Mouse (Mus musculus) myocyte (in vitro differentiated cells): Measurements from ENCODE around the gene Tbc1d23.

Source experiments
- CEBPB ChIP-seq: IDR thresholded peaks from 2 replicates; pipeline ENCODE4 v1.6.1; 2011; ENCODE audit warnings: mild to moderate bottlenecking, moderate library complexity; ENCODE audit not compliant: poor library complexity, insufficient read depth, severe bottlenecking
- E2F4 ChIP-seq: IDR thresholded peaks from one replicate; pipeline ENCODE4 v1.6.1; 2011; ENCODE audit warnings: mild to moderate bottlenecking, control low read depth, moderate library complexity; ENCODE audit not compliant: insufficient read depth
- MAX ChIP-seq: IDR thresholded peaks from one replicate; pipeline ENCODE4 v1.6.1; 2011; ENCODE audit warnings: low read depth, mild to moderate bottlenecking, control low read depth
- MYOG ChIP-seq, 3 experiments: IDR thresholded peaks; one replicate each; pipeline ENCODE4 v1.6.1; 2011; ENCODE audit warnings: control low read depth in 2 of 3, low read depth in 2 of 3, mild to moderate bottlenecking in 2 of 3; ENCODE audit not compliant: insufficient read length in 2 of 3, control insufficient read depth in 1 of 3, insufficient read depth in 1 of 3
- POLR2A ChIP-seq: IDR thresholded peaks from one replicate; pipeline ENCODE4 v1.6.1; 2011; ENCODE audit warnings: low read depth, mild to moderate bottlenecking, control low read depth, moderate library complexity; ENCODE audit not compliant: insufficient read length
- POLR2AphosphoS2 ChIP-seq: IDR thresholded peaks from one replicate; pipeline ENCODE4 v1.6.1; 2011; ENCODE audit warnings: low read depth, control low read depth; ENCODE audit not compliant: insufficient read length
- SRF ChIP-seq: IDR thresholded peaks from one replicate; pipeline ENCODE4 v1.6.1; 2011; ENCODE audit warnings: low read depth; ENCODE audit not compliant: control insufficient read depth, insufficient read length
- USF1 ChIP-seq: IDR thresholded peaks from one replicate; pipeline ENCODE4 v1.6.1; 2011; ENCODE audit warnings: low read depth, mild to moderate bottlenecking, control low read depth, moderate library complexity

DNA sequence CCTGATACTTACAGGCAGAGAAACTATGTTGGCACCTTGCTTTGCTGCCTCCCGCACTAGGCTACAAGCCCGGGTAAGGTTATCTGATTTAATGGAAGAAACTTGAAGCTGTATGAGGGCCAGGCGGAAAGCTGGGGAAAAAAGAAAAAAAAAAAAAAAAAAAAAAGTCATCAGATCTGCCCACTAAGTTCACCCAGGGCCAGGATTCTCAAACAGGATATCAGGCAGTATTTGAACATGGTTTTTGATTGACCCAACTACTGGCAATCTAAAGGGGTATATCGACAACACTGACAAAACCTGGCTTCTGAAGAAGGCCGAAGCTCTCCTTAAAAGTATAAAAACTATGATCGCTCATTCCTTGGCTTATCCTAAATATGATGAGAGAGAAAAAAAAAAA lies 65.2 kb downstream of the Tbc1d23 start:
- TF ChIP-seq POLR2A (no peak), CEBPB (no peak), E2F4 (no peak), USF1 (no peak), POLR2AphosphoS2 (no peak), SRF (no peak), MYOG (IDR thresholded peaks at IDR 0.05; ENCODE audit: control insufficient read depth in 1 of 3, insufficient read depth in 1 of 3, insufficient read length in 2 of 3, low read depth in 2 of 3) (no peak), MAX (no peak)
